Mouse (Mus musculus) olfactory bulb, adult 2 months (tissue): ENCODE data around the gene Gm9780.
"Not testable (repeated sequence)": the region's sequence is repeated elsewhere in the genome, so short reads cannot be mapped to it uniquely, and the experiment has no call there.

ENCODE experiments used
- CTCF ChIP-seq: fragments of 200-500 bp; IDR thresholded peaks from 2 replicates; pipeline ENCODE4 v1.5.1; 2012; ENCODE audit warnings: low read depth, mild to moderate bottlenecking, low read length, moderate library complexity; ENCODE audit not compliant: insufficient read depth
- POLR2A ChIP-seq: fragments of 200-500 bp; IDR thresholded peaks from 2 replicates; pipeline ENCODE4 v1.6.1; 2012; ENCODE audit warnings: mild to moderate bottlenecking, low read depth, low read length, moderate library complexity; ENCODE audit not compliant: insufficient read depth

GRCm38 (mm10) chr14:26021555-26021954, 21.0 kb downstream of the Gm9780 start:
- TF ChIP-seq CTCF, POLR2A: not testable (repeated sequence)
